Mouse (Mus musculus) urinary bladder, postnatal 36 days (tissue): ENCODE results near the gene Vmn1r89.

Experiments used
- DNase-seq, 2 experiments: peaks; one replicate each; pipeline ENCODE4 v3.0.0; 2022; ENCODE audit warnings: low spot score in 2 of 2, mixed read lengths in 1 of 2

Gene Vmn1r89

DNA sequence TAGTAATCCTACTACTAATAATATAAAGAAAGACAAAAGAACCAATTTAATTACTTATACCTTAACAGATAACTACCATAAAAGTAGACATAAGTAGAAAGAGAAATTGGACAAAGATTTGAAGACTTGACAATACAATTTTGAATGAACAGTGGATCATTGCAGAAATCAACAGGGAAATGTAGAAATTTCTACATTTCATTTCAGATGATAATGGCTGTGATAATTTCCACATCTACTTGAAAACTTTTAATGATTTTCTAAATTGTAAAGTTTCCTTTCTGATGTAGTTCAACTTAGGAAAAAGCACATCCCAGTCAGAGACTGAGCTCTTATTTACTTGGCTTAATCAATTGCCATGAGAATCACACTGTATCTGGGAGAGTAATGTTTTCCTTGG lies at the start of gene Vmn1r89:
Gene Vmn1r89, plus strand, starts transcription at position 301 of the 400 bp plus-strand sequence.
- no peak for DNase-seq

DNA sequence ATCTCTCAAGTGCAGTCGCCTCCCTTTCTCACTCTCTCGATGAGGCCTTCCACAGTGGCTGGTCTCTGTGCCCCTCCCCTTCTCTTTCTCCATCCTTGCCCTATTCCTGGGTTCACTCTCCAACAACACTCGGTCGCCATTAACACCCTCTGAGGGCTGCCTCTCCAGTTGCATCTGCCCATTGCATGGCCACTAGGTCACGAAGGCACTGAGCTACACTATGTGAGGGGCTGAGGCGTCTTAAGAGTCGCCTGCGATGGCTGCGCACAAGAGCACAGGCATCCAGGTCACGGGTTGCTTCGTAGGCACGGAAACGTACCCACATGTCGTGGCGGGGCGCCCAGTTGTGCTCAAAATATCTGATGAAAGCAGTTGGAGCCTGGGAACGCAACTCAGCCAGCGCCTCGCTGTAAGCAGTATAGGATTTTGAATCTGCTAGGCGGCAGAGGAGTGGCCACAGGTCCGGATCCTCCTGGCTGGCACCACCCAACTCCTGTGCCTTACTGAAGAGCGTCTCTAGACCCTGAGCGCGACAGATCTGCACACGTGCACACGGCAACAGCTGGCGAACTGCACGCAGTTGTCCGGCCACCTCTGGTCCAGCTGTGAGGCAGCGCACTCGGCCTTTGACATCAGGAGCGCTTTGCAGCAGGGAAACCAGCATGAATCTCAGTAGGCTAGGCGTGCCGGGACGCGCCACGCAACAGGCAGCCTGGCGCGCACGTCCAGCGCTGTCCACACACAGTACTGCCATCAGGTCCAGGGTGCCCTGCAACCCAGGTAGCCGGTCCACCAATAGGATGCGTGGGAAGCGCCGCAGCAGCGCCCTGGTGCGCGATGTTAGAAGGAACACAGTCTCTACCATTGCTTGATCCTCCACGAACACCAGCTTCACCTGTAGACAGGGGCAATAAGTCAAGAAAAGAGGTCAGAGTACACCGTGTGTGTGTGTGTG lies 48.2 kb downstream of the Vmn1r89 start:
- no peak for DNase-seq

DNA sequence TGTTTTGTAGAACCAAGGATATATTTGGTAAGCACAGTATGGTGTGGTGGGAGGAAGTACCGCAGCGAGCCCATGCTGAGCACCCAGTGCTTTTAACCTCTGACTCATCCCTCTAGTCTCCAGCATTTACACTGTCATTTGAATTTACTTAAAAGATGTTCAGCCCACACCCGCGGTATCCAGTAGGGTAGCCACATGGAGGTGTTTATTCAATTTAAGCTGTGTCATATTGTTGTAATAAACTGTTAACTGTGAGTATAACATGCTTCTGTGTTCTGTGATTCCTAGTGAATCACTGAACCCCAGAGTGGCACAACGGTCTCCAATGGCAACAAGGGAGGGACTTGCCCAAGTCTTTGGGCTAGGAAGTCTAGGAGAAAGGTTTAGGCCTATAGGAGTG lies 51.0 kb downstream of the Vmn1r89 start:
- no peak for DNase-seq

GRCm38 (mm10) chr7:13264396-13264795 lies 51.6 kb downstream of the Vmn1r89 start:
- no peak for DNase-seq

DNA sequence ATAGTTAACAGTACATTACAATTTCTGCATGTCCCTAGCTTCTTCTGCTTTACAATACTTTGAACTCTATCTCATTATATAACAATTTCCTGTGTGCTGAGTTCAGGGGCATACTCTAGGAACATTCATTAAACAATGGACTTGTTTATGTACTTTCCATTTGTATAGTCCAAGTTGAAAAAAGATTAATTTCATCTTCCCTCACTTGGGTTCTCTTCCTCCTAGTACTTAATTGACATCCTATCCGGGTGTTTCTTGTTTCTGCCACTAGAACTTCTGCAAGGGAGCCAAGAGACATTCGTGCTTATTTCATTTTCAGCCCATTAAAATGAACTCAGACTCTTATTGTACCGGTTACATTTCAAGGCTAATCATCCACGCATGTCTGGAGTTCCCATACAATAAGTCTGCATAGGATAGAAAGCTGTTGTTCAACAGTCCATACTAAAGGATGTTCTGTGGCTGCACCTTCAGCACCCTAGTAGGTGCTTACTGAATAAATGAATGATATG lies 56.0 kb downstream of the Vmn1r89 start:
- DNase-seq = no peak

DNA sequence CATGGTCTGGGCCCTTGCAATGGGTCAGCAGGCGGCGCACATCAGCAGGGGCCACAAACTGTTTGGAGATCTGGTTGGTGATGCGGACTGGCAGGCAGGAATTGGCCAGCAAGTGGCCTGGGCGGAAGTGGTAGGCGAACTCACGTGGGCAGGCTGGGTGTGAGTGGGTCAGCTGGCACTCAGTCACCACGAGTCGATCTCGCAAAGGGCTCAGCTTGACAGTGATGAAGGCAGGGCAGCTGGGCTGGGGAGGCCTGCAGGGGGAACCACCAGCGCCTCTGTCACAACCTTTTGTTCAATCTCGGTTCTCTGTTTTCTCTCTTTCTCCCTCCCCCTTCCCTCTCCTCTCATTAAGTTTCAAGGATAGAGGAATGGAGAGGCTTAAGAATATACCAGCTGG lies 56.6 kb downstream of the Vmn1r89 start:
- no peak for DNase-seq
